Mouse (Mus musculus) cerebellum, adult 2 months (tissue): Measurements from ENCODE around the gene Cxcl13. TPM values are rescaled to one million over a fixed set of nuclear protein-coding genes. Genes with fewer than 3 reads are reported as not detected.
"Not testable (repeated sequence)": the region's sequence is repeated elsewhere in the genome, so short reads cannot be mapped to it uniquely, and the experiment has no call there.

Source experiments
- DNase-seq, 2 experiments: peaks; one replicate each; pipeline ENCODE4 v3.0.0; 2021
- H3K27ac ChIP-seq: fragments of 200-500 bp; 2 replicates; pipeline ENCODE4 v1.5.1; 2012; ENCODE audit warnings: low read length, control low read depth, inconsistent platforms; ENCODE audit not compliant: insufficient read depth
- H3K27me3 ChIP-seq: fragments of 200-500 bp; 2 replicates; pipeline ENCODE4 v1.6.1; 2012; ENCODE audit warnings: inconsistent platforms, mild to moderate bottlenecking, low read length, moderate library complexity; ENCODE audit not compliant: control insufficient read depth, insufficient read depth
- H3K4me1 ChIP-seq: fragments of 200-500 bp; 2 replicates; pipeline ENCODE4 v1.6.1; 2011; ENCODE audit warnings: low read length; ENCODE audit not compliant: control insufficient read depth, insufficient read depth
- H3K4me3 ChIP-seq: fragments of 200-500 bp; replicated peaks from 2 replicates; pipeline ENCODE3; 2011; ENCODE audit warnings: mild to moderate bottlenecking, low read depth, low read length, control low read depth; ENCODE audit not compliant: insufficient read depth
- CTCF ChIP-seq: fragments of 200-500 bp; IDR thresholded peaks from 2 replicates; pipeline ENCODE4 v1.5.1; 2011; ENCODE audit warnings: low read depth, mild to moderate bottlenecking, control low read depth, low read length, moderate library complexity, borderline replicate concordance; ENCODE audit not compliant: insufficient read depth
- POLR2A ChIP-seq: fragments of 200-500 bp; IDR thresholded peaks from 2 replicates; pipeline ENCODE4 v1.6.1; 2011; ENCODE audit warnings: low read length, control low read depth, borderline replicate concordance; ENCODE audit not compliant: insufficient read depth
- WGBS: fragments of 180-500 bp; shearing (Covaris S2); methylation state at CpG from one replicate; pipeline ENCODE4 v1.1.7; 2018; 5-methylcytosine and 5-hydroxymethylcytosine counted together
- polyA plus RNA-seq: library from polyadenylated mRNA; depleted of rRNA; stranded (reverse); fragments of >200 nt; gene quantifications from 2 replicates; pipeline ENCODE4 v1.2.3, GENCODE M21; 2012

Cxcl13 gene
- polyA plus RNA-seq, 1 experiment, result not detected

DNA sequence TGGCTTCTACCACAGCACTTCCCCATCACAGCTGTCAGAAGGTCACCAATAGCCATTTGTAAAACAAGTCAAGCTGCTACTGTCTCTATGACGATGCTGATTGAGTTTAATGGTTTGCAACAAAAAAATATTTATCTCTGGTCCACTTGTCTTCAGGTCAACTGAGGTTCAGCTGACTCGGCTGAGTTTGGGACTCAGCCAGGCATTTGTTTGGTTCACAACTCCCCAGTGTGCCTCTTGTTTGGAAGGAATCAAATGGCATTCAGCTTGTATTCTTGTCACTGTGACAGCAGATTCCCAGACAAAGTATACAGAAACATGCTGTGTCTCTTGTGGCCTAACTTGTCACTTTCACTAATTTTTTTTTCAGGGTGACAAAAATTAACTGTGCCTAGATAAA lies 9.9 kb downstream of the Cxcl13 start:
- TF ChIP-seq CTCF (no peak), POLR2A (no peak)
- no peak for DNase-seq
- H3K27me3 ChIP-seq, result no peaks in the 10 kb centered on the region
- H3K4me1 ChIP-seq, result no peaks in the 10 kb centered on the region
- no peak overlapping the region for H3K4me3 ChIP-seq
- 5% methylated on average over 2 of the region's 2 CpGs for WGBS
- H3K27ac ChIP-seq, result no peak overlapping the region

DNA sequence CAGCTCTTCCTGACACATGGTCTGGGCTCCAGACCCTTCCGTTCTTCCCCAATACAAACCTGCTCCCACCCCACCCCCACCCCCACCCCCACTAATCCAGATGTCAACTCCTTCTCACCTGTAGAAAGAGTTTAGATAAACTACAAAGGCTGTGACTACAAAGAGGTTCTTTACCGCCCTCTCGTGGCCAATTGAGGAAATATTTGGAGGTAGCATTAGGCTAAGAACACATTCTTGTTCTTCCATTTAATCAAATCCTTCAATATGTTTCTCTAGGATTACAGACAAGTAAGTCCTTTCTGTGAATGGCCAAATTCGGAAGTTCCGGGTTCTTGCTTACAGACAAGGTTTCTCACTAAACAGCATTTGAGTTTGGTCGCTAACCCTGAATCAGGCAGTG lies 14.1 kb downstream of the Cxcl13 start:
- Histone ChIP-seq H3K27me3 (no peaks in the 10 kb centered on the region), H3K27ac (no peak overlapping the region), H3K4me3 (no peak overlapping the region), H3K4me1 (no peaks in the 10 kb centered on the region)
- TF ChIP-seq POLR2A (no peak), CTCF (no peak)
- peak; percentile 13 to 14 for DNase-seq
- 47% methylated on average over 6 of the region's 6 CpGs for WGBS

DNA sequence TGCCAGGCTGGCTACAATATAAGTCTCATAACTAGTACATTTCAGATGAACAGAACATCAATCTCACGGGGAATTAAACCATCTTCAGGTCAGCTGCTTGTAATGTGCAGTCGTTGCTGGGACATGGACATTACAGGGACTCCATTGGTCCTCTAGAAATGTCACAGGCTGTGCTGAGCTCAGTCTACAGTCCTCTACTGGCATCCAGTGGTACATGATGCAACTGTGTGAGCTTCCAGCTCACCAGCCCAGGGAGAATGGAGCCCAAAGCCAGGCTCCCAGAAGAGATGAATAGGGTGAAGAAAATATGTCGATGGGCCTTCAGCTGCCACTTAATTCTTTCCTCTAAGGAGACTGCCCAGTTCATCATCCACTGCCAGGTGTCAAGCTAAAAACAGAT lies 15.5 kb downstream of the Cxcl13 start:
- TF ChIP-seq POLR2A (no peak), CTCF (no peak)
- 48% methylated on average over 3 of the region's 3 CpGs for WGBS
- Histone ChIP-seq H3K27me3 (no peaks in the 10 kb centered on the region), H3K4me1 (no peaks in the 10 kb centered on the region), H3K27ac (no peak overlapping the region), H3K4me3 (no peak overlapping the region)
- DNase-seq, result no peak

DNA sequence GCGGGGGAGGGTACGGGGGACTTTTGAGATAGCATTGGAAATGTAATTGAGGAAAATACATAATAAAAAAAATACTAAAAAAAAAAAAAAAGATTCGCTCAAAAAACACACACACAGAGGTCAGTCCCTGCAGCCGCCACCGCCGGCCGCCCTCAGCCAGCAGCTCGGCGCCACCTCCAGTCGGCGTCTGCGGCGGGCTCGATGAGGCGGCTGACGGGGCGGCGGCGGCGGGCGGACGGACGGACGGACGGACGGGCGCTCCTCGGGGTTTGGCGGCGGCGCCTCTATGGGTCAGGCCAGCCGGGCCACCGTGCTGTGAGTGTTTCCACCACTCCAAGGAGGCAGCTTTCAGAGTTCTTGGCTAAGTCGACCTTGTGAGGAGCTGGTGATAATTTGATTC lies 17.1 kb downstream of the Cxcl13 start:
- not testable (repeated sequence) for H3K27me3 ChIP-seq, H3K27ac ChIP-seq, H3K4me3 ChIP-seq, H3K4me1 ChIP-seq, DNase-seq
- WGBS, result 52% methylated on average over 34 of the region's 34 CpGs

DNA sequence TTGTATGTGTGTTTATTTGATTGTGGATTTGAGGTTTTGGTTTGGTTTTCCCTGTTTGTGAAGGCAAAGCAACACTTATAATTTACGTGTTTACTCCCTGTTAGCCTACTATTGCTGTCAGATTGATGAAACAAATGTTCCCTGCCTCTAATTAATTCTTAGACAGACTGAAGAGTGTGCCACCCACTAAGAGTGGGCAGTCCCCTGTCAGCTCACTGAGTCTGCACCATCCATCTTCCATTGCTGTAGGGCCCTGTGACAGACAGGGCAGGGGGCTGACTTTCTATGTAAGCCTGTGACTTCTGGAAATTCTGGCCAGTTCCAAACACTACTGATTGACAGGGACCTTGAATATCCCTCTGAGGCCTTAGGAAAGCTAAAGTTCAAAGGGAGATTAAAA lies 19.5 kb downstream of the Cxcl13 start:
- no peaks in the 10 kb centered on the region for H3K27me3 ChIP-seq
- no peak overlapping the region for H3K27ac ChIP-seq
- no peaks in the 10 kb centered on the region for H3K4me1 ChIP-seq
- no peak overlapping the region for H3K4me3 ChIP-seq
- DNase-seq, result no peak
- no peak for TF ChIP-seq POLR2A
- no peak for TF ChIP-seq CTCF
- 51% methylated on average over 1 of the region's 1 CpGs for WGBS

DNA sequence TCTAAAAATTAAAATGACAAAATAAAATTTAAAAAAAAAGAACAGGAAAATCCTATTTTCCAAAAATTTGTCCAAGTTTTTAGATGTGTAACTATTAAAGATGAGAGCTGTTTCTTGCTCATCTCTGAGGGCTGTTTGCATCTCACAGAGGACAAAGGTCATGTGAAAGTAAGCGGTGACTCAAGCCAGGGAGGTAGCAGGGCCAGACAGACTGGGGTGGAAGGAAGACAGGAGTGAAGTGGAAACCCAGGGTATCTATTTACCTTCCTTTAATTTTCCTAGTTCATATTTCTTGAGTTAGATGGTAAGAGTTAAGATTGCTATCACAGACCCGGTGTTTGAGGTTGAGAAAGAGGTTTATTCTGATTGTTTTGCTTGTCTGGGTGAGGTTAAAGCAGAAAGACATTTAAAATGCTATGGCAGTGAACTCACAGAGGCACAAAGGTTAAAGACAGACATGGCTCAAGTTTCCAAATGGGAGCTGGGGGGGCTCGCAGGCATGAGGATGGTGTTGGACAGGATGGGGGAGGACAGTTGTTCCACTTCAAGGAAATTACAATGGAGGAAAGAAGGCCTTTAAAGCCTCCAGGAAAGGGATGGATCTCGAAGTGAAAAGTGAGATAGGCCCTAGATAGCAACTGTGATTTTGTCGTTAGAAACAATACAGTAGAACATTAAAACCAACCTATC lies 27.2 kb downstream of the Cxcl13 start:
- TF ChIP-seq POLR2A (no peak), CTCF (no peak)
- no peaks in the 10 kb centered on the region for H3K4me1 ChIP-seq
- WGBS, result 75% methylated on average over 5 of the region's 5 CpGs
- no peaks in the 10 kb centered on the region for H3K27me3 ChIP-seq
- H3K4me3 ChIP-seq, result no peak overlapping the region
- no peak for DNase-seq
- no peak overlapping the region for H3K27ac ChIP-seq

DNA sequence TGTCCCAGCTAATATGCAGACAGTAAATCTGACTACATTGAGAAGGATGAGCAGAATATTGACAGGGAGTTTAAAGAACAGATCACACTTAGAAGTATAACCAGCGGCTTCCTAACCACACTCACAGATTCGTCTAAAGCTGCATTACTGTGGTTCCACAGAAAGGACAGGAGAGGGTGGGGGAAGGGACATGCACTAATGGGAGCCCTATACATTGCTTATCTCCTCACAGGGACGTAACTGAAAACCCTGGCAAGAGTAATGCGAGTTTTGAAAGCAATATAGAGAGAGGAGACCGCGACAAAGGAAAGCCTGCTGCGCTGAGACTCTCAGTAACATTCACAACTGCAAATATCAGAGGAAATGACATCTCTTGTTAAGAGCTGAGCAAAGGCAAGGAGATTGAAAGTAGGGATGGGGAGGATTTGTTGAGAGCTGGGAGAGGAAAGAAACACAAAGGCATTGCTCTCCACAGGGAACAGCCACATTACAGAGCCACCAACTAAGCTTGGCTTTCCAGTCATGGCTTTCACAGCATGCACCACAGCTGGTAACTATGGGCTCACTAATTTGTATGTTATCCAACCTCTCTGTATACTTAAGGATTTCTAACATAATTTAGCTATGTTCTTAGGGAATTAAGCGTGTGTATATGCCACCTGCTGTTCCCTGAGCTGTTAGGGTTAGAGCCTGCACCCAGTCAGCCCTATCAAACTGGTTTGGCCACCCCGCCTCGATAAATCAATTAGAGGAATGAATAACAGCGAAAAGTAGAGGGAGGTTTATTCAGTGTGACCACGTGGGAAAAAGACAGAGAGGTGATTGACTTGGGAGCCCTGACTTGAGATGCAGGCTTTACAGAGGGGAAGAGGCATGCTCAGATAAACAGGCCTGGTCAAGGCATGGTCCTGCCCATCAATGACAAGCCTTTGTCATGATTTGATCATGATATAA lies 34.9 kb downstream of the Cxcl13 start:
- H3K27ac ChIP-seq, result no peak overlapping the region
- no peak for DNase-seq
- H3K4me3 ChIP-seq, result no peak overlapping the region
- TF ChIP-seq POLR2A (no peak), CTCF (no peak)
- H3K27me3 ChIP-seq, result no peaks in the 10 kb centered on the region
- WGBS, result 9% methylated on average over 12 of the region's 12 CpGs
- H3K4me1 ChIP-seq, result no peaks in the 10 kb centered on the region

DNA sequence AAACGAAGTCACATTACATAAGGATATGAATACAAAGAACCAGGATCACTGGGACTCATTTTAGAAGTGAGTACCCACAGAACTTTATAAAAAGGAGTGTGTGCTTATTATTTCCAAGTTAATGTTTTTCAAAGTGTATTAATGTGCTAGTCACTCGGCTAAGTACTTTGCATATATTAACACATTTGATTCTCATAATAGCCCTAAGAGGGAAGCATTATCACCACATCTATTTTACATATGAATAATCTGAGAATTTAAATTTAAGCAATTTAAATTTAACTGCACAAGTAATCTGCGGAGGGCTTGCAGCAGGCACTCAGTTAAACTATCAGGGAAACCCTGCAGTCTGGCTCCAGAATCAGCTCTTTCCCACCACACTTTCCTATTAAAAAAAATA lies 40.5 kb downstream of the Cxcl13 start:
- Histone ChIP-seq H3K4me1 (no peaks in the 10 kb centered on the region), H3K27me3 (no peaks in the 10 kb centered on the region), H3K27ac (no peak overlapping the region), H3K4me3 (no peak overlapping the region)
- TF ChIP-seq POLR2A, result no peak
- no peak for TF ChIP-seq CTCF
- 73% methylated on average over 3 of the region's 3 CpGs for WGBS
- DNase-seq, result no peak
